Mouse (Mus musculus): Measurements from ENCODE around the gene Dnttip1.
"Not testable (repeated sequence)": the region's sequence is repeated elsewhere in the genome, so short reads cannot be mapped to it uniquely, and the experiment has no call there.

GRCm38 (mm10) chr2:164716194-164716786 is 29.5 kb upstream of the Dnttip1 start:
- not testable (repeated sequence) for TF ChIP-seq CTCF (IDR thresholded peaks at IDR 0.05; ENCODE audit: borderline replicate concordance, insufficient read depth, low read length); POLR2A (IDR thresholded peaks at IDR 0.05; ENCODE audit: low read depth, low read length)
